Mouse (Mus musculus): ENCODE measurements around the gene Ccdc180.

The Ccdc180 gene

DNA sequence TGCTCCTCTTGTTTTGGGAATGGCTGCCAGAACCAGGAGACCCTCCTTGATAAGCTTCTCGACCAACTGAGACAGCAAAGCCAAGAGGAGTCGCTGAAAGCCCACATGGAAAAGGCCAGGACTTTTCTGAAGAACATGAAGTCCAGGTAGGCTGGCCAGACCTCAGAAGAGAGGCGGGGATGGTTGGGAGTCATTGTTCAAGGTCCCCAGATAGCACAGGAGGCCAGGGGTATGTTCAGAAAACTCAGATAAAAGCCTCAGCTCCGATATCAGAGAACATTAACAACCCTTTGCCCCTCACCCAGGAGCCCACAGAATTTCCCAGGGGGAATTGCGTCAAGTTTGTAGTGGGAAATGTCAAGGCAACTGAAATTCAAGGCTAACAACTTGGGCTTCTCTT, 21.2 kb downstream of the Ccdc180 start:
- DNase-seq (ENCODE audit: low read depth) = no peak

GRCm38 (mm10) chr4:45911876-45912275, 21.8 kb downstream of the Ccdc180 start:
- no peak for DNase-seq (ENCODE audit: low read depth)

DNA sequence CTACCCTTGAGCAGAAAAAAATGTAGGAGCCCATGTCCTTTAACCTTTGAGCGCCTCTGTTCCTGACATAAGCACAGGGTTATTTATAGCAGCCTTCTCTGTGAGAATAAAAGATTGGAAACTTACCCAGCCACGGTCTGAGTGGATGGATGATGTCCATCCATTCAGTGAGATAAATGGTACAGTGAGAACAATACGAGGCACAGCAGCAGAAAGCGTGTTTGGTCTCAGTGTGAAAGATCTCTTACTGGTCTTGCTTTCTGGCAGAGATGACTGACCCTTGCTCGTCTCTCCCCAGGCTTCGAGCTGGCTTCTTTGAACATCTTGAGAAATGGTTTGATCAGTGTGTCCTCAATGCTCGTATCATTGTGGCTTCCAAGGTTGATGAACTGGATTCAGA, 27.0 kb downstream of the Ccdc180 start:
- DNase-seq (ENCODE audit: low read depth) = no peak

- no peak for DNase-seq (ENCODE audit: low read depth)
Observed at GRCm38 (mm10) chr4:45921663-45922435, 31.7 kb downstream of the Ccdc180 start.

GRCm38 (mm10) chr4:45924011-45924410, 33.9 kb downstream of the Ccdc180 start:
- DNase-seq (ENCODE audit: low read depth) = no peak

- DNase-seq (ENCODE audit: low read depth) = no peak
Observed at GRCm38 (mm10) chr4:45928561-45928960, 38.5 kb downstream of the Ccdc180 start.

GRCm38 (mm10) chr4:45941628-45942044, 51.5 kb downstream of the Ccdc180 start:
- no peak for DNase-seq (ENCODE audit: low read depth)

GRCm38 (mm10) chr4:45947729-45948128, 57.6 kb downstream of the Ccdc180 start:
- DNase-seq (ENCODE audit: low read depth) = no peak

DNA sequence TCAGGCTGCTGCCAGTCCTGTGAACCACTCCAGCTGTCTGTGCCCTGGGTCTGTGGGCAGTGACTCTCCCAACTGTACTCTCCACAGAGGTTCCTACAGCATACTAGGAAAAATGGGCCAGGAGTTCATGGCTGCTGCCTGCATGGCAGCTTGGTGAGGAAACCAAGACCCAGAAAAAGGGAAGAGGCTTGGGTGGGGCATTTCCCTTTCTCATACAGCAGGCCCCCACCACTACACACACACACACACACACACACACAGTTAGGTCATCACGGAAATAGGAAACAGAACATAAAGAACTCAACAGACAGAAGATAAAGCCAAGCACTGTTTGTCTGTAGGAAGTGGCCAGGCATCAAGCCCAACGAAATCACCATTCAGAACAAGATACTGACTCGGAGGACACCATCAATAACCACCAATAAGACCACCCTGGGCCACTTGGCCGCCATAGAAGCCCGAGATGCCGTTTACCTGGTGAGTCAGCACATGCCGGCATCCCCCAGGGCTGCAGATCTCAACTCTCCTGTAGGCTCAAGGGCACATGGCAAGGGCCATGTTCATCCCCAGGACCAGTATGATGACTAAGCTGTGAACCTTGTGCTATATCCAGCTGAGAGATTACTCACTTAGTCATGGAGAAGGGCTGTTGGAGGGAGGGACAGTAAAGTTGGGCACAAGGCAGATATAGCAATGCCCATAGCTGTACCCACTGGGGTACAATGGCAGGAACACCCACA, 59.2 kb downstream of the Ccdc180 start:
- no peak for DNase-seq (ENCODE audit: low read depth)

DNA sequence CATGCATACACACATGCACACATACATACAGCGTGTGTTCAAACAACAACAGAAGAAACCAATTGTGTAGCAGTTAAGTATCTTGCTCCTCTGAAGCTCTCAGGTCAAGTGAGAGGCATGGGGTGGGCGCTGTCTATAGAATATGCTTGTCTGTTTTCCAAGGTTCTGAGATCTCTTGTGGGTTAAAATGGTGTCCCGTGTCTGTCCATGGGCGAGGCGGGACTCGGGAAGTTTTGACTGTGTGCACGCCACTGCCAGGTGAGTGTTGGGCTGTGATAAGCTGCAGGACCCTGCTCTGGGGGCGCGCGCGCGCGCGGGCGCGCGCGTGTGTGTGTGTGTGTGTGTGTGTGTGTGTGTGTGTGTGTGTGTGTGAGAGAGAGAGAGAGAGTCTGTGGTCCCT, 61.7 kb downstream of the Ccdc180 start:
- DNase-seq (ENCODE audit: low read depth) = no peak

DNA sequence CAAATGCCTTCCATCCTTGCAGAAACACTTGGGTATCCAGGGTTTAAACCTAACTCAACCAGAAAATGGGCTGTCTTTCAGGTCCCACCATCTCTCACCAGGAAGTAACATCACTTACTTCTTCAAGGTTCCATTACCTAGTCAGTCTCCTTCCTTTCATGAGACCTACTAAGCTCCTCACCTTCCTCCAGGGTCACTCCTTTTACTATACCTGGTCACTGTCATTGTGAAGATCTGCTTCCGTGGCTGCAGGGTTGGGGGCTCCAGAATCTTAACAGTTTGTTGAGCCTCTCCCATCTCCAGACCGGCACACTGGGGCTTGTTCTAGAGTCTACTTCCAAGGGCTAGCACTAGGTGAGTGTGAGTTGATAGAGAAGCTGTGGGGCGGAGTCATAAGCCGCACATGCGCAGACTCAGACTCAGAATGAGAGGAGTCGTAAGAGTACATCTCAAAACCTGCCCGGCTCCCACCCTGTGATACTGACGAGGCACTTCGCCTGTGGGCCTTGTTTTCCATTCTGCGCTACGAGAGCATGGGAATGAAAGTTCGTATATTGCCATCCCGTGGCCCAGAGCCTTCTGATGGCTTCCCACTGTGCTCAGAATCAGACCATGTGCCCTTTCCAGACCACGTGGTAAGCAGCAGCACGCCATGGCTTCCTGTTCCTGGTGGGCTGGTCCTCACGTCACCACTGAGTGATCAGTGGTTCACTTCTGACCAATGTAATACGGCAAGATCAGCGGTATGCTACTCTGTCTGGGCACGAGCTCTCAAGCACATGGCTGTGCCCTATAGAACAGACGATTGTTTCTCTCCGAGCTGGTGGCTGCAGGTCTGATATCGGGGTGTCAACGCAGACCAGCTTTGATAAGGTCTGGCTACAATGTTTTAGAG, 63.2 kb downstream of the Ccdc180 start:
- no peak for DNase-seq (ENCODE audit: low read depth)

GRCm38 (mm10) chr4:45955235-45955634, 65.1 kb downstream of the Ccdc180 start:
- DNase-seq (ENCODE audit: low read depth) = no peak

GRCm38 (mm10) chr4:45956131-45956530, 66.0 kb downstream of the Ccdc180 start:
- no peak for DNase-seq (ENCODE audit: low read depth)

DNA sequence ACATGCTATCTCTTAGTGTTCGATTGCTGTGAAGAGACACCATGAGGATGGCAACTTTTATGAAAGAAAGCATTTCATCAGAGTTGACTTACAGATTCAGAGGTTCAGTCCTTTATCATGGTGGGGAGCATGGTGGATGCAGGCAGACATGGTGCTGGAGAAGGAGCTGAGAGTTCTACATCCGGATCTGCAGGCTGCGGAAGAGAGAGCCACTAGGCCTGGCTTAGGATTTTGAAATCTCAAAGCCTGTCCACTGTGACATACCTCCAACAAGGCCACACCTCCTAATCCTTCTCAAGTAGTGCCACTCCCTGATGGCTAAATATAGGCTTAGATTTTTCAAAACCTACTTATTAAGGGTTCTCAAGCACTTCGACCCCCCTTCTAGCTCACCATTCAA, 66.6 kb downstream of the Ccdc180 start:
- no peak for DNase-seq (ENCODE audit: low read depth)

DNA sequence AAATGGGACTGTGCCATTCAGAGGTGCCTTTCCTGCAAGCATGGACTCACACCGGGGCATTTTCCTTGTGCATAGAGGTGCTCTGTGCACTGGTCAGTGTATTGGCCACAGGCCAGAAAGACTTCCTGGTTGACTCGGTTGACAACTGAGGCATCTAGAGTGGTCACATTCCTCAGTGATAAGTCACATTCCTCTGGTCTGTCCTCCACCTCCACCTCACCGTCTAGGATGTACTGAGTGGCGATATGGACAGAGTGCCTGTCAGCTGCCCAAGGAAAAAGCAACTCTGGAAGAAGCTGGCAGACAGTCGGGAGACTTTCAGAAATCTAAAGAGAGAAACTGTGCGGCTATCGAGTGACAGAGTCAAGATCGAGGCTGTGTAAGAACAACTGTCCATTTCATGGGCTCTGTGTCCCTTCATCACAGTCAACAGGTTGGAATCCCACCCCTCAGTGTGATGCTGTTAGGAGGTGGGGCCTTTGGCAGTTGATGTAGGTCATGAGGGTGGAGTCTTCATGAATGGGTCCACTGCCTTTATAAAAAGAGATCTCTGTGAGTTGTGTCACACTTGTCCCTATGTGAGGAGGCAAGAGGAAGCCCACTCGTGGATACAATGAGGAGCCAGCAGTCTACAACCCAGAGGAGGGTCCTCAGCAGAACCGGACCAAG, 74.8 kb downstream of the Ccdc180 start, which contains the start of gene Tdrd7:
Tdrd7 (plus strand) TSS at position 564 of the 669 bp plus-strand sequence.
- no peak for DNase-seq (ENCODE audit: low read depth)

DNA sequence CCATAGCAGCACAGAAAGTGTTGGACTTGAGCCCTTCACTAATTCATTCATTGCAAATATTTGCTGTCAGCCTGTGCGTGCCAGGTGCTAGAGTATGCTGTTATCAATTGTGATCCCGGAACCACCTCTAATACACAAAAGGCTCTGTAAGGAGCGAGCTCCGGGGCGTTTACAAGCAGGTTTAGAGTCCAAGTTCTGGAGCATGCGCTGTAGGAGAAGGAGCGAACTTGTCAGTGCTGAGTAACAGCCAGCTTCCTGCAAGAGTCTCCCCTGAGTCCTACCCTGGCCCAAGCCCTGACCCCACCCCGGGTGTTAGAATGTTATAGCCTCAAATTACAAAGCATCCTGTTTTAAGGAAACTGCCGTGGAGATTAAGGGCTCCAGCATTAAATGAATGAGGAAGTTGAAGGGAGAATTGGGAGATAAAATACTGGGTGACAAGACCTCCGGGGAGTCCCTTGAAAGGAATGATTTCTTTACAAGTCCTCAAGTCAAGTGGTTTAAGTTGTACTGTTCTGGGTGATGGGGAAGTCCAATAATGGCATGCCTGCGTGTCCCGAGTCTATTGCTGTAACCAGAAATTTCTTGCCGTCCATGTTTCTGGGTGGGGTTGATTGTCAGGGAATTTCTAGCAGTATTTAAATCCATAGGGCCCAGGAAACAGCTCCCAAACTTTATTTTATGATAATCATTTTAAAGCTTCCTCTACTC, 75.8 kb downstream of the Ccdc180 start:
- no peak for DNase-seq (ENCODE audit: low read depth)

- DNase-seq (ENCODE audit: low read depth) = no peak
Observed at GRCm38 (mm10) chr4:45966716-45967115, 76.6 kb downstream of the Ccdc180 start.

DNA sequence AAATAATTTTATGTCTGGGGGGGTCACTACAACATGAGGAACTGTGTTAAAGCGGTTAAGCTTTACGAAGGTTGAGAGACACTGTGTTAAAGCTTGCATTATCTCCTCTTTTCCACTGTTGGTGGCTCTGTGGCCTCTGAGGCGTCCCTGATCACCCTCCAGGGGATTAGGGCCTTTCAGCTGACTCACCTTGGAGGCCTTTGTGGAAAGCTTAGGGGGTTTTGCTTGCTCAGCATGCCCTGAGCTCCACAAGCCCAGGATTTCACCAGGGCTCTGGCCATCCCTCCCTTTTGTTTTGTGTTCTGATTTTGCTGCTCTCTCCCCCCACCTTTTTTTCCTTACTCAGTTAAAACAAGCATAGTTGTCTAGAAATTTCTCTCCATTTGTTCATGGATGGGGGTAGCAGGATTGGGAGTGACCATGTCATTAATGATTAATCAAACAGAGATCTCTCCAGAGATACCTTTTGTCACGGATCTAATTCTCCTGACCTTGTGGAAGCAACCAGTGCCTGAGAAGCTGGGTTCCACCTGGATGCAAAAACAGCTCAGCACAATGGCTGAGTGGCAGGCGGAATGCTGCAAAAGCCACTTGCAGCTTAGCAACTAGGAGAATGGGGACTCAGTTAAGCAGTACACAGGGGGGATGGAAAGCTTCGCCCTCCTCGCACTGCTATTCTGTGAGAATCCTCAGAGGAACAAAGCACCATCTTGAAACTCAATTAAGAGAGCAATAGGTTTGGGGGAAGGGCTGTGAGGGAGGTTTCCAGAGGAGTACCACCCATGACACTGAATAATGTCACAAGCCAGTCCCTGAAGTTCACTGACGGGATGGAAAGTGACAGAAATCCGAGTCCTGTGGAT, 77.6 kb downstream of the Ccdc180 start:
- no peak for DNase-seq (ENCODE audit: low read depth)

DNA sequence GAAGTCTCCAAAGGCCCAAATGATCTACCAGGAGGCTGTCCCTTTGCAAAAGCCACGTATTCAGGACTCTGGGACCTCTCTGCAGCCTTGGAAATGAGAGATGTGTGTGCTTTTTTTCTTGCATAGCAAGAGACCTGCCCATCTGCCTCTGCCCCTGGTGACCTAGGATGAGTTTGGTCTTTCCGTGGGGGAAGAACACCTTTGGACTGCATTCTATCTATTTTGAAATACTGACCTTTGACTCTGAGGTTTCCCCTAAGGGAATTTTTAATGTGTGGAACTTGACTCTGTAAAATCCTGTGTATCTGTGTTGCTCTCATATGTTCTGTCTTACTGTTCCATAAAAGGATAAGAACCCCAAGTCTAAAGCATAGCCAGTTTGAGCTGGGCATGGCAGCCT, 78.9 kb downstream of the Ccdc180 start:
- no peak for DNase-seq (ENCODE audit: low read depth)

- no peak for DNase-seq (ENCODE audit: low read depth)
Observed at GRCm38 (mm10) chr4:45970048-45970560, 80.0 kb downstream of the Ccdc180 start.
